ENCODE assay signal across 8 mouse cellular contexts in the genomic region with DNA sequence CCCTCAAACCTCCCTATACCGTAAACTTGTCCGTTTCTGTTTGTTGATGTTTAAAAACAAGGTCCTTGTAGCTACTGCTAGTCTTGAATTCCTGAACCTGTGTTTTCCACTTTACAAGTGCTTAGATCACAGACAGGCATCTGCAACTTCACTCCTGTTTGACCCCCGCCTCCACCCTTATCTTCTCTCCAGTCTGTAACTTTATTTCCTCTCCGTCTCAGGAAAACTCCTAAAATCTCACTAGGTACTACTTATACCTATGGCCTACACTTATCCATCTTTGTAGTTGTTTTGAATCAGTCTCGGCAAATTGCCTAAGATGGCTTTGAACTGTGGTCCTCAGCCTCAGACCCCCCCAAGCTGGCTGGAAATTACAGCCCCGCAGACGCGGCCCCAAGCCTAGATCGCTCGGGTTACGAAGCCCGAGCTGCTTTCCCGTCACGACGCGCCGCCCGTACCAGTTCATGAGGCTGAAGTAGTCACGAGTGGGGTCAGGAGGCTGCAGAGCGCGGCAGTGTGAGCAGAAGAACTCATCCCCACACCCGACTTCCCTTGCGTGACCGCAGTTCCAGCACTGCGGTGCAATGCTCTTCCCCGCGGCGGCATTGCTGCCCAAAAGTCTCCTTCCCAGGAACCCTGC. TPM values are rescaled to one million over a fixed set of nuclear protein-coding genes. Genes with fewer than 3 reads are reported as not detected.
DNase-seq lines count a peak whose midpoint lies in the region; ATAC-seq and TF ChIP-seq lines count a peak whose summit lies in the region.

No protein-coding gene starts in this region.

- H3K9me3 ChIP-seq in CH12.LX (replicated peaks; ENCODE audit: low read length) = no peaks in the 10 kb centered on the region
- H3K9me3 ChIP-seq in forebrain, embryonic 12.5 days = no peaks in the 10 kb centered on the region
- H3K9me3 ChIP-seq in liver, embryonic 12.5 days (replicated peaks) = no peaks in the 10 kb centered on the region
- H3K9me3 ChIP-seq in stomach, postnatal 0 days (ENCODE audit: control insufficient read depth, low read length) = no peaks in the 10 kb centered on the region

- in situ Hi-C loops in CH12.LX (cut with MboI; ENCODE audit: low pct_ligation_motif_present, low pct_unique_long_range_greater_than_20kb, low sequenced_read_pairs) = no loop called here

- TF ChIP-seq CTCF in cerebellum, adult 2 months (IDR thresholded peaks at IDR 0.05; ENCODE audit: borderline replicate concordance, insufficient read depth, low read depth, low read length) = no peak
- TF ChIP-seq CTCF in CH12.LX (conservative IDR thresholded peaks at IDR 0.05 in 1 of 2, IDR thresholded peaks at IDR 0.05 in 1 of 2; ENCODE audit: low read depth in 2 of 2, low read length in 2 of 2) = no peak
- no peak for TF ChIP-seq CTCF in stomach, postnatal 0 days (IDR thresholded peaks at IDR 0.05; ENCODE audit: low read depth)

- TF ChIP-seq EP300 in CH12.LX (IDR thresholded peaks at IDR 0.05; ENCODE audit: low read length) = no peak
- no peak for TF ChIP-seq EP300 in stomach, postnatal 0 days (optimal IDR thresholded peaks at IDR 0.05)

- DNase-seq in cerebellum, adult 2 months = no peak
- no peak for DNase-seq in cerebellum, adult 11 months
- DNase-seq in CH12.LX (ENCODE audit: extremely low read depth) (peak; percentile 5), MN1 (ENCODE audit: low spot score) (no peak)
- DNase-seq in stomach, postnatal 0 days (ENCODE audit: low spot score) = no peak
- DNase-seq in layer of hippocampus, adult 11-12 months (ENCODE audit: low spot score) = no peak

- peak overlapping the region; percentile 83 for H3K9ac ChIP-seq in CH12.LX (ENCODE audit: insufficient read depth, low read depth)
- H3K9ac ChIP-seq in forebrain, embryonic 12.5 days = peak overlapping the region; percentile 70
- peak overlapping the region; percentile 92 for H3K9ac ChIP-seq in liver, embryonic 12.5 days
- H3K9ac ChIP-seq in stomach, postnatal 0 days (ENCODE audit: low read length) = peak overlapping the region; percentile 73

- H3K79me2 ChIP-seq in CH12.LX (replicated peaks; ENCODE audit: control insufficient read depth, extremely low read depth, insufficient read depth, poor library complexity, severe bottlenecking) = peaks cover 8% of the 10 kb centered on the region

- H3K27me3 ChIP-seq in cerebellum, adult 2 months (ENCODE audit: control insufficient read depth, insufficient read depth, low read length) = no peaks in the 10 kb centered on the region
- no peaks in the 10 kb centered on the region for H3K27me3 ChIP-seq in CH12.LX (replicated peaks)
- H3K27me3 ChIP-seq in forebrain, embryonic 12.5 days = no peaks in the 10 kb centered on the region
- no peaks in the 10 kb centered on the region for H3K27me3 ChIP-seq in liver, embryonic 12.5 days (replicated peaks)
- no peaks in the 10 kb centered on the region for H3K27me3 ChIP-seq in stomach, postnatal 0 days (ENCODE audit: control insufficient read depth, insufficient read depth, low read length)

- H3K36me3 ChIP-seq in CH12.LX (replicated peaks in 1 of 2; ENCODE audit: control insufficient read depth in 1 of 2, insufficient read depth in 1 of 2, low read length in 1 of 2) = peaks cover 9 to 47% of the 10 kb centered on the region in 2 experiments
- peaks cover 16% of the 10 kb centered on the region; the same call in 1 of the 2 replicates for H3K36me3 ChIP-seq in forebrain, embryonic 12.5 days (replicated peaks)
- H3K36me3 ChIP-seq in liver, embryonic 12.5 days = peaks cover 41% of the 10 kb centered on the region
- no peaks in the 10 kb centered on the region for H3K36me3 ChIP-seq in stomach, postnatal 0 days (ENCODE audit: control insufficient read depth, insufficient read depth, low read length)

- peak overlapping the region; percentile 97 for H3K4me2 ChIP-seq in CH12.LX (ENCODE audit: insufficient read depth, low read depth, poor library complexity, severe bottlenecking)
- H3K4me2 ChIP-seq in forebrain, embryonic 12.5 days = peak overlapping the region; percentile 80
- H3K4me2 ChIP-seq in liver, embryonic 12.5 days = peak overlapping the region; percentile 67
- peak overlapping the region; percentile 95 for H3K4me2 ChIP-seq in stomach, postnatal 0 days (replicated peaks; ENCODE audit: low read depth)

- H3K4me3 ChIP-seq in cerebellum, adult 2 months (replicated peaks; ENCODE audit: insufficient read depth, low read depth, low read length) = peak overlapping the region; percentile 85
- H3K4me3 ChIP-seq in CH12.LX (replicated peaks in 1 of 3; ENCODE audit: low read depth in 2 of 3, low read length in 2 of 3, poor library complexity in 1 of 3) = peak overlapping the region; percentile 82 to 92 (median 90)
- peak overlapping the region; percentile 72 for H3K4me3 ChIP-seq in forebrain, embryonic 12.5 days (replicated peaks)
- peak overlapping the region; percentile 85 for H3K4me3 ChIP-seq in liver, embryonic 12.5 days
- peak overlapping the region; percentile 75 for H3K4me3 ChIP-seq in stomach, postnatal 0 days (ENCODE audit: low read depth, low read length)

- dilution Hi-C loops in CH12.LX (cut with MboI; ENCODE audit: extremely low pct_ligation_motif_present, extremely low pct_unique_long_range_greater_than_20kb, low sequenced_read_pairs) = no loop called here

- TF ChIP-seq POLR2A in cerebellum, adult 2 months (IDR thresholded peaks at IDR 0.05; ENCODE audit: borderline replicate concordance, insufficient read depth, low read length) = no peak
- no peak for TF ChIP-seq POLR2A in CH12.LX (IDR thresholded peaks at IDR 0.05; ENCODE audit: low read depth, low read length)

- H3K4me1 ChIP-seq in cerebellum, adult 2 months (ENCODE audit: control insufficient read depth, insufficient read depth, low read length) = no peaks in the 10 kb centered on the region
- H3K4me1 ChIP-seq in CH12.LX (ENCODE audit: control insufficient read depth in 1 of 2, insufficient read depth in 2 of 2) = peaks cover 4 to 28% of the 10 kb centered on the region in 2 experiments
- peaks cover 12% of the 10 kb centered on the region for H3K4me1 ChIP-seq in forebrain, embryonic 12.5 days
- H3K4me1 ChIP-seq in liver, embryonic 12.5 days = peaks cover 81% of the 10 kb centered on the region
- peaks cover 3% of the 10 kb centered on the region; the same call in 1 of the 2 replicates for H3K4me1 ChIP-seq in stomach, postnatal 0 days (replicated peaks; ENCODE audit: control insufficient read depth, insufficient read depth)

- ATAC-seq in forebrain, embryonic 12.5 days (ENCODE audit: low FRiP score) = peak; percentile 76
- ATAC-seq in liver, embryonic 12.5 days = peak; percentile 23
- peak; percentile 72 for ATAC-seq in stomach, postnatal 0 days (ENCODE audit: low FRiP score, low TSS enrichment)

- peak overlapping the region; percentile 95 for H3K27ac ChIP-seq in cerebellum, adult 2 months (ENCODE audit: insufficient read depth, low read length)
- 0 out of 2 replicates have a peak overlapping the region, but pooled peaks have one; percentile 20 for H3K27ac ChIP-seq in CH12.LX (ENCODE audit: insufficient read depth, low read depth)
- H3K27ac ChIP-seq in forebrain, embryonic 12.5 days = peak overlapping the region; percentile 74
- H3K27ac ChIP-seq in liver, embryonic 12.5 days = peak overlapping the region; percentile 98
- H3K27ac ChIP-seq in stomach, postnatal 0 days (replicated peaks) = peak overlapping the region; percentile 84

- no peak for TF ChIP-seq RAD21 in CH12.LX (IDR thresholded peaks at IDR 0.05; ENCODE audit: low read depth, low read length)

- 8% methylated on average over 28 of the region's 28 CpGs for WGBS in cerebellum, adult 2 months
- 8% methylated on average over 28 of the region's 28 CpGs for whole genome bisulfite sequencing in forebrain, embryonic 12.5 days
- 2% methylated on average over 28 of the region's 28 CpGs for WGBS in liver, embryonic 12.5 days (ENCODE audit: insufficient replicate concordance)
- WGBS in stomach, postnatal 0 days = 5% methylated on average over 28 of the region's 28 CpGs

RNA-seq across cellular contexts. Expression of a gene that starts 0.4 kb away (rescaled TPM):
- 21.6 and 24.4 TPM in 2 replicates for polyA plus RNA-seq in cerebellum, adult 2 months (2012; rRNA removed)
- total RNA-seq in CH12.LX (2012; rRNA removed) (39.3 and 59.5 TPM in 2 replicates), CH12.LX (2014; rRNA removed) (51.9 and 64.0 TPM in 2 replicates)
- 26.5 and 28.2 TPM in 2 replicates for polyA plus RNA-seq in CH12.LX (2012; ENCODE audit: insufficient read length, low read depth)
- 19.4 and 20.6 TPM in 2 replicates for polyA plus RNA-seq in forebrain, embryonic 12.5 days (2016; fragmentation: Nextera tagmentation; extraction: Ambion mirVana)
- 47.2 and 52.4 TPM in 2 replicates for polyA plus RNA-seq in liver, embryonic 12.5 days (2016; fragmentation: Nextera tagmentation; extraction: Ambion mirVana)
- 21.6 and 23.2 TPM in 2 replicates for polyA plus RNA-seq in stomach, postnatal 0 days (2015; fragmentation: Nextera tagmentation; extraction: Ambion mirVana)

RNA-seq across cellular contexts. Expression of a gene that starts 0.6 kb away (rescaled TPM):
- polyA plus RNA-seq in cerebellum, adult 2 months (2012; rRNA removed) = 2.2 and 3.3 TPM in 2 replicates
- 22.5 and 27.6 TPM in 2 replicates for total RNA-seq in CH12.LX (2012; rRNA removed)
- total RNA-seq in CH12.LX (2014; rRNA removed) = 41.6 and 43.8 TPM in 2 replicates
- polyA plus RNA-seq in CH12.LX (2012; ENCODE audit: insufficient read length, low read depth) = 18.7 and 25.0 TPM in 2 replicates
- polyA plus RNA-seq in forebrain, embryonic 12.5 days (2016; fragmentation: Nextera tagmentation; extraction: Ambion mirVana) = 29.2 and 34.5 TPM in 2 replicates
- polyA plus RNA-seq in liver, embryonic 12.5 days (2016; fragmentation: Nextera tagmentation; extraction: Ambion mirVana) = 51.2 and 52.7 TPM in 2 replicates
- 10.6 and 10.9 TPM in 2 replicates for polyA plus RNA-seq in stomach, postnatal 0 days (2015; fragmentation: Nextera tagmentation; extraction: Ambion mirVana)

RNA-seq across cellular contexts. Expression of a gene that starts 29.3 kb away (rescaled TPM):
- polyA plus RNA-seq in cerebellum, adult 2 months (2012; rRNA removed) = 94.7 and 96.0 TPM in 2 replicates
- total RNA-seq in CH12.LX (2012; rRNA removed) (6.3 and 8.4 TPM in 2 replicates), CH12.LX (2014; rRNA removed) (2.4 and 2.7 TPM in 2 replicates)
- polyA plus RNA-seq in CH12.LX (2012; ENCODE audit: insufficient read length, low read depth) = 10.0 and 13.6 TPM in 2 replicates
- polyA plus RNA-seq in forebrain, embryonic 12.5 days (2016; fragmentation: Nextera tagmentation; extraction: Ambion mirVana) = 33.8 and 34.2 TPM in 2 replicates
- polyA plus RNA-seq in liver, embryonic 12.5 days (2016; fragmentation: Nextera tagmentation; extraction: Ambion mirVana) = 10.8 and 11.5 TPM in 2 replicates
- 6.5 and 7.1 TPM in 2 replicates for polyA plus RNA-seq in stomach, postnatal 0 days (2015; fragmentation: Nextera tagmentation; extraction: Ambion mirVana)

RNA-seq across cellular contexts. Expression of a gene that starts 40.4 kb away (rescaled TPM):
- polyA plus RNA-seq in cerebellum, adult 2 months (2012; rRNA removed) = 5.5 and 6.7 TPM in 2 replicates
- total RNA-seq in CH12.LX (2012; rRNA removed) = 0.29 and 0.89 TPM in 2 replicates
- total RNA-seq in CH12.LX (2014; rRNA removed) = 0.28 and 0.42 TPM in 2 replicates
- 0.15 and 0.21 TPM in 2 replicates for polyA plus RNA-seq in CH12.LX (2012; ENCODE audit: insufficient read length, low read depth)
- 22.5 and 23.1 TPM in 2 replicates for polyA plus RNA-seq in forebrain, embryonic 12.5 days (2016; fragmentation: Nextera tagmentation; extraction: Ambion mirVana)
- polyA plus RNA-seq in liver, embryonic 12.5 days (2016; fragmentation: Nextera tagmentation; extraction: Ambion mirVana) = 1.8 and 2.1 TPM in 2 replicates
- polyA plus RNA-seq in stomach, postnatal 0 days (2015; fragmentation: Nextera tagmentation; extraction: Ambion mirVana) = 3.5 and 3.6 TPM in 2 replicates

RNA-seq across cellular contexts. Expression of a gene that starts 58.7 kb away (rescaled TPM):
- 26.5 and 28.8 TPM in 2 replicates for polyA plus RNA-seq in cerebellum, adult 2 months (2012; rRNA removed)
- 84.6 and 99.3 TPM in 2 replicates for total RNA-seq in CH12.LX (2012; rRNA removed)
- 54.4 and 59.1 TPM in 2 replicates for total RNA-seq in CH12.LX (2014; rRNA removed)
- 72.4 and 93.1 TPM in 2 replicates for polyA plus RNA-seq in CH12.LX (2012; ENCODE audit: insufficient read length, low read depth)
- polyA plus RNA-seq in forebrain, embryonic 12.5 days (2016; fragmentation: Nextera tagmentation; extraction: Ambion mirVana) = 28.8 and 30.1 TPM in 2 replicates
- 48.7 and 50.7 TPM in 2 replicates for polyA plus RNA-seq in liver, embryonic 12.5 days (2016; fragmentation: Nextera tagmentation; extraction: Ambion mirVana)
- 24.3 and 24.4 TPM in 2 replicates for polyA plus RNA-seq in stomach, postnatal 0 days (2015; fragmentation: Nextera tagmentation; extraction: Ambion mirVana)

Comparison
In these comparisons a context has a peak if more than half of its experiments do, and no peak if none do; other contexts are left out.
1. H3K27ac ChIP-seq: peak in every context shown above with its lines; median percentile 98 in liver, embryonic 12.5 days; 95 in cerebellum, adult 2 months; 84 in stomach, postnatal 0 days; 74 in forebrain, embryonic 12.5 days; 20 in CH12.LX.
2. ATAC-seq: peak in every context shown above with its lines; median percentile 76 in forebrain, embryonic 12.5 days; 72 in stomach, postnatal 0 days; 23 in liver, embryonic 12.5 days.